Mouse (Mus musculus): ENCODE measurements around the gene Zfyve28. TPM values are rescaled to one million over a fixed set of nuclear protein-coding genes. Genes with fewer than 3 reads are reported as not detected.
A peak's percentile ranks its signal among the peaks of the same experiment; 100 is the strongest.

Zfyve28 gene
- total RNA-seq, 2 experiments from 2014 or later = 23.2 to 24.5 TPM

DNA sequence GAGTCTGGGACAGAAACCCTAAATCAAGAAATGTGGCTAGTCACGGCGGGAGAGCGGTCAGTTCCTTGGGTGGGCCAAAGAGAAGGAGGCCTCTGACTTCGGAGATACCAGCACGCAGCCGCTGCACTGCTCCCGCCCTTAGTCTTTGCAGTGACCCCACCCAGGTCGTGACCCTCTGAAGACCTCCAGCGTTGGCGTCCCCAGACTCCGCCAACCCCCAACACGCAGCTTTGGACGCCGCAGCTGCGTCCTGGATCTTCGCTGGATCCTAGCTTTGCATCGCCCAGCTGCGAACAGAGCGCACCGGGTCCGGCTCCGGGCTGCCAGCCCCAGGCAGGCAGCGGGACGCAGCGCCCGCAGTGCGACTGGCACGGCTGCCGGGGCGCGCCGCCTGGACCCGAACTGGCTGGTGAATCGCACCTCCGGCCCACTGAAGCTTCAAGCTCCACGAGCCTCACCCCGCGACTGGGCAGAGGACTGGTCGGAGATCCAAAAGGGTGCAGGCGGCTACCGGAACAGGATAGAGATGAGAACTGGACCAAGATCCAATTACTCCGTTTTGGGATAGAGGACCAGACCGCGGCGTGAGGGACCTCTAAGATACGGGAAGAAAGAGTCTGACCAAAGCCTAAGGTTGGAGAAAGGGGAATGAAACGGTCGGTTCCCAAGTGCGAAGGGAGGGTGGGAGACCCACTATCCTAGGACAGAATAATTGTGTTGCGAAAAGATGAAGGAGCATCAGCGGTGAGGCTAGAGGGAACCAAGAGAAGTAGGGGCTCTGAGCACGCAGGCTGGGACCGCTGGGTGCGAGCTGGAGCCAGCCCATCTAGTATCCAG, 1.0 kb downstream of the Zfyve28 start:
- peak; percentile 33 to 44 for DNase-seq (ENCODE audit: low spot score in 2 of 2)

GRCm38 (mm10) chr5:34286516-34286915, 1.7 kb downstream of the Zfyve28 start:
- no peak for DNase-seq (ENCODE audit: low spot score in 2 of 2)

DNA sequence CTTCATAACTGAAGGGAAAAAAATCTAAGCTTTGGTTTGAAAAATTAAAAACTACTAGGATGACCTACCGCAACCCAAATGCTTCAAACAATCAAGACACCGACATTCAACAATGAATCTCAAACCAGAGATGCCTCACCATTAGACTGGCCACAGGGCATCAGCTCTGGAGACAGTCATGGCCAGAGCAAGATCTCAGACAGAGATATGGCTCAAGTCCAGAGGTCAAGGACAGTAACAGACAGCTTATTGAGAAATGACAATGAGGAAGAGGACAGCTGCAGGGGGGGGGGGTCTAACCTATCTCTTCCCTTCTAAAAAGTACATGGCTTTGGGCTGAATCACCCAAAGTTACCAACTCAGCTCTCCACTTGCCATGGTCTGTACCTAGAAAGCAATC, 3.0 kb downstream of the Zfyve28 start:
- no peak for DNase-seq (ENCODE audit: low spot score in 2 of 2)

DNA sequence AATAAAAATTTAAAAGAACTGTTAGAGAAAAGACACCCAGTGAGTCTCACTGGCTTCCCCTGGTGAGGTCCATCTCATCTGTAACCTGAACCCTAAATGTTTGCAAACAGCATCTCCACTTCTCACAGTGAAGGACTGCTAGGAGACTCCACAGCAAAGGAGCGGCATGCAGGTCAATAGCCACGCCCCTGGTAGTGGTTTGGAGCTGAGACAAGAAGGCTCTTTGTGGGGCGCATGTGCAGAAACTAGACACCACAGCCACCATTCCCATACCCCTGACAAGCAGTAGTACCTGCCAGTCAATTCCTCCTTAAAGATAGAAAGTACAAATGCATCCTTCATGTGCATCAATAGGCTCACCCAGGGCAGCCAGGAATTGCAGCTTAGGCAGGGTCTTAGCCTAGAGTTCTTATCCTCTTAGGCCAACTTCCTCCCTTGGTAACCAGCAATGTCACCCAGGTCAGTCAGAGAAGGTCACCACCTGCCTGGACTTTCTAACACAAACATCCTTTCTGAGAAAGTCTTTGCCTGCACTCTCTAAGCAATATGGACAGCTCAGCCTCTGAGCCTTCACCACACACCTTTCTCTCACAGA, 4.0 kb downstream of the Zfyve28 start:
- DNase-seq (ENCODE audit: low spot score in 2 of 2) = no peak

GRCm38 (mm10) chr5:34283355-34283754, 4.9 kb downstream of the Zfyve28 start:
- no peak for DNase-seq (ENCODE audit: low spot score in 2 of 2)

DNA sequence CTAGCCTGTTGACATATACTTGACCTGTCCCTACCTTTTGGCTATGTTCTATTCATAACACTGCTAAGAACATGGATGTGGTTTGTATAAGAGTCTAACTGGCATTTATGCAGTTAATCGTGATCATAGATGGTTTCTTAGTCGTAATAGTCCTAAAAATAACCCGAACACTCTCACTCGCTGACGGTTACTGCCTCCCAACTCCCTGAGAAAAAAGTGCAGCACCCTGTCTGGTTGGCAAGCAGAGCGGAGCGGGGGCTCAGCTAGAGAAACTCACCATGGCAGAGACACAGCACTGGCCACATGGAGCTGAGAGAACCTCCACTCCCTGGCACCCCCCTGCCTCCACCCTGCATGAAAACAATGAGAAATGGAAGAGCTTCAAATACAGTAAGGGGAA, 7.3 kb downstream of the Zfyve28 start:
- no peak for DNase-seq (ENCODE audit: low spot score in 2 of 2)

DNA sequence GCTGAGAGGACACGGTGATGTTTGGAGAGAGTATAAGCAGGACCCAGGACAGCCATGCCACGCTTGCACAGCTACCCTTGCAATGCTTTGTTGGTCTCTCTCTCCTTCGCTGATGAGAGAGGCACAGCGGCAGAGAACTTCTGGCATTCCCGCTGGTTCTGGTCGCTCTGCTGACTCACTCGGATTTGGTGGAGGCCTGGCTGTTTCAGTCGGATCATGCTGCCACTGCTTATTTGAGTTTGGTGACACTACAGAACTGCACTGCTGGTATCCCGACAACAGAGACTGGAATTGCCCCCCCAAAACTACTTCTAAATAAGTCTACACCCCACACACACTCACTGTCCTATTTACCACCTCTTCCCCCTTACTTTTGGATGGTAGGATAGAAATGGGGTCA, 9.0 kb downstream of the Zfyve28 start:
- no peak for DNase-seq (ENCODE audit: low spot score in 2 of 2)

- no peak for DNase-seq (ENCODE audit: low spot score in 2 of 2)
Measured at GRCm38 (mm10) chr5:34278058-34278457, 10.2 kb downstream of the Zfyve28 start.

- no peak for DNase-seq (ENCODE audit: low spot score in 2 of 2)
Measured at GRCm38 (mm10) chr5:34276746-34277145, 11.5 kb downstream of the Zfyve28 start.

- no peak for DNase-seq (ENCODE audit: low spot score in 2 of 2)
Measured at GRCm38 (mm10) chr5:34276191-34276590, 12.1 kb downstream of the Zfyve28 start.

DNA sequence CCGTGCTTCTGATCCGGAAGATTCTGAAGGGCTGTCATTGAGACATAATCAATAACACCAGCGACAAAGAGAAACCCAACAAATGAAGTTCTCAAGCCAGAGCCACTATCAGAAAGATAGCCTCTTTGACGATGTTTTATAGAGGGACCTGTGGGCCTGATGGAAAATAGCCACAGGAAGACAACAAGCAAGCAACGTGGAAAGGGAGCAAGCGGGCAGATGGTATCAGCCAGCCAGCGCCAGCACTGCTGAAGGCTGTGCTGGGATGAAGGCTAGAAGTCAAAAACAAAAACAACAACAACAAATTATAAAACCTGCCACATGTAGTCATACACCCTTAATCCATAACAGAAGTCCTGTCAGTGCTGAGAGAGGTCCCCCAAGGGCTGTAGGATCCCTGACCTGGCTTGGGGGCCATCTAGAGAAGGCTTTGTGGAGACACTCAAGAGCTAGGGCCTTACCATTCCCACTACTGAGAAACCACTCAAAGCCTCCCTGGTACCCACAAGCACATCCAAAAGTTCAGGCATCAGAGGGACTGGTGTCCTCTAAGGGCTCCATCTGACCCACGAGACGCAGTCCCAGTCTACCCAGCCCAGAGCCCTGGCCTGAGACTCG, 13.5 kb downstream of the Zfyve28 start:
- no peak for DNase-seq (ENCODE audit: low spot score in 2 of 2)

DNA sequence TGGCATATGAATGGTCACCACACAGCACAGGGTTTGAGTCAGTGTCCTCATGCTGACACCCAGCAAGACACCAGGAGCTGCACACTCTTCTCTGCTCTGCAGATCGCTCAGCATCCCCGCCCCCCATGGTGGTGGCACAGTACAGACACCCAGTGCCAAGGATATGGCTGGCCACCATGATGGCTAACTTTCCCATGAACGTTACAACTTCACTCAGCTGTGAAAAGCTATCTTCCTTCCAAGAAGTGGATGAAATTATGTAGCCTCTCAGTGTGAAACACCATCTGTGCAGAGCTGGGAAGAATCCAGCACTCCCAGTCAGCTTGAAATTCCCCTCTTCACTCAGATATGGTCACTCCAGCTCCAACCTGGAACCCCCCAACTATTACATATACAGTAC, 14.0 kb downstream of the Zfyve28 start:
- DNase-seq (ENCODE audit: low spot score in 2 of 2) = peak in 1 of 2 experiments; percentile 38

- DNase-seq (ENCODE audit: low spot score in 2 of 2) = no peak
Measured at GRCm38 (mm10) chr5:34273251-34273681, 15.0 kb downstream of the Zfyve28 start.

- DNase-seq (ENCODE audit: low spot score in 2 of 2) = no peak
Measured at GRCm38 (mm10) chr5:34271743-34272142, 16.5 kb downstream of the Zfyve28 start.

- DNase-seq (ENCODE audit: low spot score in 2 of 2) = no peak
Measured at GRCm38 (mm10) chr5:34269921-34270465, 18.3 kb downstream of the Zfyve28 start.

DNA sequence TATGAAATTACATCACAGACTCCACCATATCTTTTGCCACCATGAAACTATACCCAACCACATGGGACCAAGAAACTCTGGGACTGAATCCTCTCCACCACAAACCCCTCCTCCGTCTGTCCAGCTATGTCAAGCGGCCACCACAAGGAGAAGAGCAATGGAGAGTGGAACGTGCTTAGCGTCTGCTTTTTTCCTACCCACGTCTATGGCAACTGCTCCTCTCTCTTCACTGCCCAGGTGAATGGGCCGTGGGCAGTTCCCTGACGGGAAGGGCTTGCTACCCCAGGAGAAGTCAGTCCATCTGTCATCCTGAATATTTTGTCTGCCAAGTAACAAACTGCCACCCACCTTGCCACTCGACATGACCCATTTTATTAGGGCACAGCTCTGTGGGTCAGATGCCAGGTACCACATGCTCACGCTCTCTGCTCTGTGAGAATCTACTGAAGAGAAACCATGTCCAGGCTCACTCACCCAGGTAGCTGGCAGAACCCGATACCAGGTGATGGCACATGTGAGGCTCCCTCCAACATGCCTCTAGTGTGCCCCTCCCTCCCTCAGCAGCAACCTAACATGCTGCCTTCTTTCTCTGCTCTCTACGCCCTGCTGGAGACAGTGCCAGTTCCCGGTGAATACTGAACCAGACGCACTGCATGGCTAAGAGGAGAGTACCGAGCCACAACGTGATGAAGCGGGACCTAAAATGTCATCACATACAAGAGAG, 18.9 kb downstream of the Zfyve28 start:
- no peak for DNase-seq (ENCODE audit: low spot score in 2 of 2)

- no peak for DNase-seq (ENCODE audit: low spot score in 2 of 2)
Measured at GRCm38 (mm10) chr5:34266065-34266464, 22.2 kb downstream of the Zfyve28 start.

DNA sequence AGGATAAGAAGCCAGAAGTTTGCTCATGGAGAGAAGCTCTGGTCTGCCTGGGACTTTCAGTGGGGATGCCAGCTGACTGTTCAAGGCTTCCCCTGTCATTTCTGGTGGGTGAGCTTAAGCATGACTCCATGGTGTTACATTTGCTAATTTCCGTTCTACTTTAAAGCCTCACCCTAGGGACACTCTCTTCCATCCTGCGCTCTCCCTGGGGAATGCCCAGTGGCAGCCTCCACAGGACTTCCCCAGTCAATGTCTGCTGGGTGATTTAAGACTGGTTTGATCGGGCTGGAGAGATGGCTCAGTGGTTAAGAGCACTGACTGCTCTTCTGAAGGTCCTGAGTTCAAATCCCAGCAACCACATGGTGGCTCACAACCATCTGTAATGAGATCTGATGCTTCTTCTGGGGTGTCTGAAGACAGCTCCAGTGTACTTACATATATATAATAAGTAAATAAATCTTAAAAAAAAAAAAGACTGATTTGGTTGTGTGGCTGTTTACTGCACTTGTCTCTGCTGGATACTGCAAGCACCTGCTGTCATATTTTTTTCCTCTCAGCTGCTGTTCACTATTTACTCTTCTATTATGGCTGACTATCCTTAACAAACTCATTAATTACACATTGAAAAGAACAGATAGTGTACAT, 29.0 kb downstream of the Zfyve28 start:
- no peak for DNase-seq (ENCODE audit: low spot score in 2 of 2)

DNA sequence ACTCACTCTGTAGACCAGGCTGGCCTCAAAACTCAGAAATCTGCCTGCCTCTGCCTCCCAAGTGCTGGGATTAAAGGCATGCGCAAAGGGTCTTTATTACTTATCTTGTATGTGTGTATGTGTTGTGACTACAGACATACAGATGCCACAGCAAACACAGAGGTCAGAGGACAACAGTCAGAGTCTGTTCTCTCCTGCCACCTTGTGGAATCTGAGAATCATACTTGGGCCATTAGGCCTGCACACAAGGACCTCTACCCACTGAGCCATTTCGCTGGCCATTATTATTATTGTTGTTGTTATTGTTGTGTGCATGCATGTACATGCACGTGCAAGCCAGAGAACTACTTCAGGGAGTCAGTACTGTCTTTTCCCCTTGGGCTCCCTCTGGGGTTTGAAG, 33.1 kb downstream of the Zfyve28 start:
- no peak for DNase-seq (ENCODE audit: low spot score in 2 of 2)

GRCm38 (mm10) chr5:34254309-34254708, 33.9 kb downstream of the Zfyve28 start:
- DNase-seq (ENCODE audit: low spot score in 2 of 2) = no peak

DNA sequence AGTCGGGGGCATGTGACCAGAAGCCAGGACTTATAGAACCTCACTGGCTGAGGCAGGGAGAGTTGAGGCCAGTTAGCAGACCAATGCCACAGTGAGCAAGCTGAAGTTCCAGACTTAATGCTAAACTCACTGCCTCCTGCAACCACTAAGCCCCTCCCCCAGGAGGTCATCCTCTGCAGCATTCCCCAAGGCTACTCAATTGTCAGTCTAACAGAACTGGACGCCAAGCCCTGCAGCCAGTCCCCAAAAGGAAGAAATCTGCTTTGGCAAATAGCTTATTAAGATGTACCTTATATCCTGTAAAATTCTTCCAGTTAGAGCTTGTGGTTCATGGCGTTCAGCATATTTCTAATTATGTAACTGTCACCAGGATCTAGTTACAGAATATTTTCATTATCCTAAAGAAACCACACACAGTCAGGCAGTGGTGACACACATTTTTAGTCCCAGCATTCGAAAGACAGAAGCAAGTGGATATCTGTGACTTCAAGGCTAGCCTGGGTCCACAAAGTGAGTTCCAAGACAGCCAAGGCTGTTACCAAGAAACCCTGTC, 35.2 kb downstream of the Zfyve28 start:
- DNase-seq (ENCODE audit: low spot score in 2 of 2) = no peak

Data from layer of hippocampus, postnatal 10 days (tissue).